8 mouse cellular contexts compared by ENCODE assay signal in the genomic region with DNA sequence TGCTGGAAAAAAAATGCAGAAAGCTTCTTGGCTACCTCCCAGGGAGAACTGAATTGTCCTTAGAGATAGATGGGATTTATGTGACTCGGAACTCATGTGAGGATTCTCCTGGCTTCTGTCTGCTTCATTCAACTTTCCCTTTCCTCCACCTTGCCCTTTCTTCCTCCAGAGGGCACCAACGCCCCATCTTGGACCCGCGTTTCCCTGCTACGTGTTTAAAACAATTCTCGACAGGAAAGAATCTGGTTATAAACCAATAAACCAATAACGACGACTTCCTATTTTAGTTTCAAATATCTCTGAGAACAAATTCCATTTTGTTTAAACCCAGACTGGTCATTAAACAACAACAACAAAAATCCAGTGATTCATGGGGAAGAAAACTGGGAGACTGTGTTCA.
DNase-seq lines count a peak whose midpoint lies in the region; ATAC-seq and TF ChIP-seq lines count a peak whose summit lies in the region.

No protein-coding gene starts in this region.

- H3K4me2 ChIP-seq in hindbrain, postnatal 0 days (ENCODE audit: low read depth, low read length), result peak overlapping the region; percentile 42

- 6% methylated on average over 8 of the region's 8 CpGs for WGBS in cerebellum, adult 2 months
- 4% methylated on average over 8 of the region's 8 CpGs for WGBS in hindbrain, postnatal 0 days
- WGBS in spleen, adult 2 months, result 10% methylated on average over 8 of the region's 8 CpGs

- no peaks in the 10 kb centered on the region for H3K36me3 ChIP-seq in hindbrain, postnatal 0 days (ENCODE audit: insufficient read depth, low read length)
- no peaks in the 10 kb centered on the region for H3K36me3 ChIP-seq in spleen, adult 2 months (ENCODE audit: control insufficient read depth, insufficient read depth, low read length)

- no peaks in the 10 kb centered on the region for H3K27me3 ChIP-seq in cerebellum, adult 2 months (ENCODE audit: control insufficient read depth, insufficient read depth, low read length)
- no peaks in the 10 kb centered on the region for H3K27me3 ChIP-seq in hindbrain, postnatal 0 days (ENCODE audit: insufficient read depth, low read length)
- no peaks in the 10 kb centered on the region; the same call in 1 of the 2 replicates for H3K27me3 ChIP-seq in spleen, adult 2 months (ENCODE audit: control insufficient read depth, insufficient read depth, low read length)

- H3K4me1 ChIP-seq in cerebellum, adult 2 months (ENCODE audit: control insufficient read depth, insufficient read depth, low read length), result no peaks in the 10 kb centered on the region
- H3K4me1 ChIP-seq in hindbrain, postnatal 0 days (ENCODE audit: insufficient read depth, low read length), result no peaks in the 10 kb centered on the region
- no peaks in the 10 kb centered on the region for H3K4me1 ChIP-seq in spleen, adult 2 months (ENCODE audit: control insufficient read depth, insufficient read depth, insufficient read length)

- H3K9me3 ChIP-seq in hindbrain, postnatal 0 days (ENCODE audit: low read length), result no peaks in the 10 kb centered on the region

- TF ChIP-seq POLR2A in cerebellum, adult 2 months (IDR thresholded peaks at IDR 0.05; ENCODE audit: borderline replicate concordance, insufficient read depth, low read length), result no peak
- no peak for TF ChIP-seq POLR2A in spleen, adult 2 months (IDR thresholded peaks at IDR 0.05; ENCODE audit: low read depth, low read length)

- H3K27ac ChIP-seq in cerebellum, adult 2 months (ENCODE audit: insufficient read depth, low read length), result no peak overlapping the region
- H3K27ac ChIP-seq in hindbrain, postnatal 0 days, result no peak overlapping the region
- H3K27ac ChIP-seq in spleen, adult 2 months (ENCODE audit: insufficient read depth, low read length), result no peak overlapping the region

- no peak overlapping the region for H3K9ac ChIP-seq in hindbrain, postnatal 0 days (replicated peaks; ENCODE audit: low read length)

- H3K4me3 ChIP-seq in cerebellum, adult 2 months (replicated peaks; ENCODE audit: insufficient read depth, low read depth, low read length), result no peak overlapping the region
- no peak overlapping the region for H3K4me3 ChIP-seq in hindbrain, postnatal 0 days (ENCODE audit: low read length)
- H3K4me3 ChIP-seq in spleen, adult 2 months (ENCODE audit: extremely low read depth, insufficient read depth, insufficient read length), result no peak overlapping the region

- DNase-seq in R1 (ENCODE audit: low read depth, low spot score), result peak; percentile 33
- DNase-seq in cerebellum, adult 2 months, result peak; percentile 26 to 42
- DNase-seq in frontal cortex, adult 2 months (ENCODE audit: extremely low spot score in 1 of 2, low spot score in 1 of 2), result peak; percentile 27 to 80
- DNase-seq in hindbrain, postnatal 0 days (ENCODE audit: low spot score), result peak; percentile 82
- peak; percentile 41 for DNase-seq in left cerebral cortex, adult 11 months (ENCODE audit: low spot score)
- peak; percentile 68 for DNase-seq in mesoderm, embryonic 11.5 days (ENCODE audit: low read depth, low spot score)
- DNase-seq in spleen, adult 2 months (ENCODE audit: low read depth in 1 of 2, low spot score in 2 of 2), result peak in 1 of 2 experiments; percentile 24

- TF ChIP-seq CTCF in cerebellum, adult 2 months (IDR thresholded peaks at IDR 0.05; ENCODE audit: borderline replicate concordance, insufficient read depth, low read depth, low read length), result peak; percentile 63
- peak; percentile 86 for TF ChIP-seq CTCF in hindbrain, postnatal 0 days (IDR thresholded peaks at IDR 0.05; ENCODE audit: low read depth)
- TF ChIP-seq CTCF in spleen, adult 2 months (IDR thresholded peaks at IDR 0.05; ENCODE audit: extremely low read depth, insufficient read depth, insufficient read length, insufficient replicate concordance), result peak; percentile 51; the same call in 1 of the 2 replicates

- no peak for ATAC-seq in hindbrain, postnatal 0 days
- ATAC-seq in erythroid progenitor cell, adult 5-6 weeks (replicated peaks; ENCODE audit: low FRiP score, poor library complexity, severe bottlenecking), result no peak
